Mouse (Mus musculus) hindbrain, postnatal 0 days (tissue): ENCODE results near the gene Ift81. TPM values are rescaled to one million over a fixed set of nuclear protein-coding genes. Genes with fewer than 3 reads are reported as not detected.

ENCODE experiments used
- ATAC-seq: fragments of 200-750 bp; cut with Nextera tagmentation; 2 replicates; pipeline ENCODE4 v1.8.0; 2017; ENCODE audit warnings: mild to moderate bottlenecking, moderate TSS enrichment, moderate library complexity
- DNase-seq: peaks from one replicate; pipeline ENCODE4 v3.0.0-alpha.2; 2015; ENCODE audit warnings: low spot score
- H3K27ac ChIP-seq: fragments of 300-500 bp; sonication (generic); 2 replicates; pipeline ENCODE4 v1.5.1; 2014; ENCODE audit warnings: mild to moderate bottlenecking
- H3K27me3 ChIP-seq: fragments of 300-500 bp; sonication (generic); 2 replicates; pipeline ENCODE4 v1.6.1; 2014; ENCODE audit warnings: low read length, mixed read lengths; ENCODE audit not compliant: insufficient read depth
- H3K36me3 ChIP-seq: fragments of 300-500 bp; sonication (generic); 2 replicates; pipeline ENCODE4 v1.6.1; 2014; ENCODE audit warnings: low read length, mixed read lengths; ENCODE audit not compliant: insufficient read depth
- H3K4me1 ChIP-seq: fragments of 300-500 bp; sonication (generic); 2 replicates; pipeline ENCODE4 v1.6.1; 2014; ENCODE audit warnings: antibody characterized with exemption, low read length, mixed read lengths; ENCODE audit not compliant: insufficient read depth
- H3K4me2 ChIP-seq: fragments of 300-500 bp; sonication (generic); 2 replicates; pipeline ENCODE4 v1.6.1; 2014; ENCODE audit warnings: low read depth, mild to moderate bottlenecking, low read length, moderate library complexity, mixed read lengths
- H3K4me3 ChIP-seq: fragments of 300-500 bp; sonication (generic); 2 replicates; pipeline ENCODE4 v1.5.1; 2014; ENCODE audit warnings: low read length
- H3K9ac ChIP-seq: fragments of 300-500 bp; sonication (generic); replicated peaks from 2 replicates; pipeline ENCODE4 v1.6.1; 2014; ENCODE audit warnings: mild to moderate bottlenecking, low read length, moderate library complexity, mixed read lengths
- H3K9me3 ChIP-seq: fragments of 300-500 bp; sonication (generic); 2 replicates; pipeline ENCODE4 v1.6.1; 2016; ENCODE audit warnings: low read length, mixed read lengths
- CTCF ChIP-seq: IDR thresholded peaks from 2 replicates; pipeline ENCODE4 v1.5.1; 2016; ENCODE audit warnings: antibody characterized with exemption, control low read depth, low read depth
- WGBS: fragments of 180-500 bp; shearing (Covaris S2); extraction: QIAGEN DNeasy Blood & Tissue Kit; methylation state at CpG from one replicate; pipeline ENCODE4 v1.1.7; 2014; 5-methylcytosine and 5-hydroxymethylcytosine counted together
- polyA plus RNA-seq: library from polyadenylated mRNA; unstranded; fragments of >200 nt; fragmentation: Nextera tagmentation; extraction: Ambion mirVana; gene quantifications from 2 replicates; pipeline ENCODE4 v1.2.1, GENCODE M21; 2015
- total RNA-seq: library from RNA; depleted of rRNA; stranded (reverse); fragments of >200 nt; gene quantifications from 2 replicates; pipeline ENCODE4 v1.2.3, GENCODE M21; 2014

Ift81 gene
- total and polyA plus RNA-seq, 2 experiments from 2014 or later, result 21.3 to 66.5 TPM

DNA sequence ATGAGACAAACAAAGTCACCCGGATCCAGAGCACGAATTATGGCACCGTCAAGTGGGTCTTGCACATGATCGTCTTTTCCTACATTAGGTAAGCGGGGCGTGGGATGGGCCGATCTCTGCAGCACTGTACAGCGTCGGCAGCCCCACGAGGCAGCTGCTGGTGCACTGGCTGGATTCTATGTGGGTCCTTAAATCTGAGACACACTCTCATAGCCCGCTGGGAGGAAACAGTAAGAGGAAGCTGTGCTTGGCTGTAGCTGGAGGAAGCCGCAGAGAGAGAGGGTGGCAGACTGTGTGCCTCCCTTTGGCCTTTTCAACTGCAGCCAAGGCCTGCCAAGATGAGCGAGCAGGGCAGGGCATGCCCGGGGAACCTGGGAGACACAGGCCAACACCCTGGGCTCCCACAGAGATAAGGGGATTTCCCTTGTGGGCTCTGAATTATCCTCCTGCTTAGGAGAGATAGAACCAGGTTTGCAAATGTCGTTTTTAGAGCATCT, 29.8 kb upstream of the Ift81 start:
- ATAC-seq (peak; percentile 41; the same call in 1 of the 2 replicates), DNase-seq (peak; percentile 20)
- H3K9ac ChIP-seq, result peak overlapping the region; percentile 37; the same call in 1 of the 2 replicates
- no peak for TF ChIP-seq CTCF
- H3K4me2 ChIP-seq, result peak overlapping the region; percentile 40
- H3K27me3 ChIP-seq, result no peaks in the 10 kb centered on the region
- no peaks in the 10 kb centered on the region for H3K9me3 ChIP-seq
- peak overlapping the region; percentile 23 for H3K4me3 ChIP-seq
- H3K4me1 ChIP-seq, result no peaks in the 10 kb centered on the region
- WGBS, result 45% methylated on average over 15 of the region's 15 CpGs
- H3K36me3 ChIP-seq, result no peaks in the 10 kb centered on the region
- peak overlapping the region; percentile 67 for H3K27ac ChIP-seq

- H3K27ac ChIP-seq, result peak within 1 kb of the TSS; percentile 67
- no peaks in the 10 kb centered on the region for H3K36me3 ChIP-seq
- H3K4me2 ChIP-seq, result peak within 1 kb of the TSS; percentile 40
- no peaks in the 10 kb centered on the region for H3K4me1 ChIP-seq
- peak; percentile 71 for DNase-seq
- peak within 1 kb of the TSS; percentile 23 for H3K4me3 ChIP-seq
- no peaks in the 10 kb centered on the region for H3K27me3 ChIP-seq
- no peak for TF ChIP-seq CTCF
- H3K9ac ChIP-seq, result peak within 1 kb of the TSS; percentile 37; the same call in 1 of the 2 replicates
- H3K9me3 ChIP-seq, result no peaks in the 10 kb centered on the region
- peak; percentile 72 for ATAC-seq
- 43% methylated on average over 12 of the region's 12 CpGs for WGBS
Measured at GRCm38 (mm10) chr5:122643701-122644100, 29.4 kb upstream of the Ift81 start, which contains the start of gene P2rx7. P2rx7 (plus strand) TSS chr5:122643911.

DNA sequence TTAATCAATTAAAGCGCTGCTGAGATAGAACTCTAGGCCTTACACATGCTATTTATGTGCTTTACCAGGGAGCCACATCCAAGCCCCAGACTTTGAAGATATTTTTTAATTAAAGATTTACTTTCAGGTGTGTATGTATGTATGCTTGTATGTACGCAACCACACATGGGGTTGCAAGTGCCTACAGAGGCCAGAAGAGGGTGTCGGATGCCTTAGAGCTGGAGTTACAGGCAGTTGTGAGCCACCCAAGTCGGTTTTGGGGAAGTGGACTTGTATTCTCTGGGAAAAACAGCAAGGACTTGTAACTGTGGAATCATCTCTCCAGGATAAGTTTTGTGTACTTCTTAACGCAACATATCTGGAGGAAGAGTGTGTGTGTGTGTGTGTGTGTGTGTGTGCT, 25.7 kb upstream of the Ift81 start:
- Histone ChIP-seq H3K4me2 (no peak overlapping the region), H3K9ac (no peak overlapping the region), H3K27me3 (no peaks in the 10 kb centered on the region), H3K27ac (no peak overlapping the region), H3K36me3 (no peaks in the 10 kb centered on the region), H3K4me3 (no peak overlapping the region), H3K4me1 (no peaks in the 10 kb centered on the region; the same call in none of the 2 replicates), H3K9me3 (no peaks in the 10 kb centered on the region)
- peak; percentile 15; the same call in 1 of the 2 replicates for TF ChIP-seq CTCF
- ATAC-seq, result no peak
- DNase-seq, result no peak
- WGBS, result 86% methylated on average over 5 of the region's 5 CpGs

GRCm38 (mm10) chr5:122639517-122639916, 25.2 kb upstream of the Ift81 start:
- 98% methylated on average over 4 of the region's 4 CpGs for WGBS
- H3K4me1 ChIP-seq, result no peaks in the 10 kb centered on the region; the same call in none of the 2 replicates
- H3K36me3 ChIP-seq, result no peaks in the 10 kb centered on the region
- H3K9me3 ChIP-seq, result no peaks in the 10 kb centered on the region
- no peak overlapping the region for H3K9ac ChIP-seq
- no peak for TF ChIP-seq CTCF
- no peak overlapping the region for H3K4me3 ChIP-seq
- ATAC-seq, result no peak
- no peak overlapping the region for H3K27ac ChIP-seq
- no peak for DNase-seq
- no peaks in the 10 kb centered on the region for H3K27me3 ChIP-seq
- H3K4me2 ChIP-seq, result no peak overlapping the region

DNA sequence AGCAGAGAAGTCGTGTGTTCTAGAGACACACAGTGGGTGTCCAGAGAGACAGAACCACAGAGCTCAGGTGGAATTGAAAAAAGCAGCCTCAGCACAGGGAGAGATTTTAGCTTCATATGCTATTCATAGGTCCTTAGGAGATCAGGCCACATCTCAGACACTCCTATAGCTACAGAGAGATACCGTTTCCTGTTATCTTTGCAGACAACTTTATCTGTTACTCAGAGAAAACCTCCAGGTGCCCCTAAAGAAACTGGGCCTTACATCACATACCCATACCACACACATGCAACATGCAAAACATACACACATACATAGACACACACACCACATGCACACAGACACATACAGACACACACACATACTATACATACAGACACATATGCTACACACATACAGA, 24.0 kb upstream of the Ift81 start:
- no peaks in the 10 kb centered on the region for H3K27me3 ChIP-seq
- no peaks in the 10 kb centered on the region for H3K9me3 ChIP-seq
- no peak for TF ChIP-seq CTCF
- H3K9ac ChIP-seq, result no peak overlapping the region
- no peak overlapping the region for H3K27ac ChIP-seq
- 77% methylated on average over 2 of the region's 2 CpGs for WGBS
- no peaks in the 10 kb centered on the region; the same call in none of the 2 replicates for H3K4me1 ChIP-seq
- no peak for ATAC-seq
- H3K36me3 ChIP-seq, result no peaks in the 10 kb centered on the region
- no peak overlapping the region for H3K4me2 ChIP-seq
- DNase-seq, result no peak
- no peak overlapping the region for H3K4me3 ChIP-seq

DNA sequence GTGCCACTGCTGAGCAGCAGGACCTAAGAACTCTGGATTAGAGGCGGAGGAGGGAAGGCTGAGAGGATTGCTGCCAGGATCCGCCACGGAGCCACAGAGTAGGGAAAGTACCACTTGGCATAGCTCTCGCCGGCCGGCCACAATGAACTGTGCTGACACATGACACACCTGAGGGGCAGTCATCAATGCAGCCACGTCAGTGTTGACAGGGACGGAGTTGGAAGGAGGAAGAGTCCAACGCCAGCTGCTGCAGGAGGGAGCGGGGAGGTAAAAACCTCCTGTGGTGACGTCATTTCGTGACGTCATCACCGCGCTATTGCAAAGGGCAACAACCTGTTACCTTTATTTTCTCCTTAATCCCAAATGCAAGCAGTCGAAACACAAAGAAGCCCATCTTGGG, 22.6 kb upstream of the Ift81 start:
- 37% methylated on average over 16 of the region's 16 CpGs for WGBS
- no peaks in the 10 kb centered on the region for H3K36me3 ChIP-seq
- H3K9ac ChIP-seq, result no peak overlapping the region
- H3K27me3 ChIP-seq, result no peaks in the 10 kb centered on the region
- peak; percentile 28 for DNase-seq
- no peaks in the 10 kb centered on the region; the same call in none of the 2 replicates for H3K4me1 ChIP-seq
- H3K4me3 ChIP-seq, result 0 out of 2 replicates have a peak overlapping the region, but pooled peaks have one; percentile 8
- TF ChIP-seq CTCF, result no peak
- ATAC-seq, result peak; percentile 47; the same call in 1 of the 2 replicates
- H3K9me3 ChIP-seq, result no peaks in the 10 kb centered on the region
- peak overlapping the region; percentile 49 for H3K4me2 ChIP-seq
- H3K27ac ChIP-seq, result no peak overlapping the region

GRCm38 (mm10) chr5:122636308-122636707, 22.0 kb upstream of the Ift81 start:
- no peaks in the 10 kb centered on the region for H3K9me3 ChIP-seq
- no peak overlapping the region for H3K9ac ChIP-seq
- no peaks in the 10 kb centered on the region; the same call in none of the 2 replicates for H3K4me1 ChIP-seq
- ATAC-seq, result 0 out of 2 replicates have a peak, but pooled peaks have one; percentile 40
- no peak for TF ChIP-seq CTCF
- peak; percentile 32 for DNase-seq
- WGBS, result 44% methylated on average over 9 of the region's 9 CpGs
- no peaks in the 10 kb centered on the region for H3K27me3 ChIP-seq
- H3K36me3 ChIP-seq, result no peaks in the 10 kb centered on the region
- no peak overlapping the region for H3K4me3 ChIP-seq
- no peak overlapping the region for H3K4me2 ChIP-seq
- H3K27ac ChIP-seq, result no peak overlapping the region
